Mouse (Mus musculus): ENCODE data around the gene Zcchc14.
"Not testable (repeated sequence)": the region's sequence is repeated elsewhere in the genome, so short reads cannot be mapped to it uniquely, and the experiment has no call there.

The Zcchc14 gene

DNA sequence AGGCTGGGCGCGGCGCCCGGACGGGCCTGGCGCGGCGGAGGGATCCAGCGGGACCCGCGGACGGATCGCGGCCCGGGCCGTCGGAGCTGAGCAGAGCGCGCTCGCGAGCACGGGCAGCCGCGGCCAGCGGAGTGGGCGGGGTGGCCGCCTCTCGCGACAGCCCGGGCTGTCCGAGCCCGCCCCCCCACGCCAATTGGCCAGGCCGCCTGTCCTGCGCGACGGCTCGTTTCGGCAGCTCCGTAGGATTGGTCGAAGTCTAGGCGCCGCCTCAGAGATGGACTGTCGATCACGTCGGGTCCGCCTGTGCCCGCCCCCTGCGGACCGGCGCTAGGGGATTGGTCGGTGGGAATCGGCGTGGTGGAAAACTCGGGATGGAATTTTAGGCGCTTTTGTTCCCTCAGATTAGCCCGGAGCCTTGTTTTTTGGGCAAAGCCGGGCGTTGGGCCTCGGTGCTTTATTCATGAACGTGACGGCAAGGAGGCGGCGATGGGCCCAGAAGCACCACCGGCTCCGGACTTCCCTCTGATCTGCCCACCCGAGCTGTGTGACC lies at the start of gene Zcchc14:
Gene Zcchc14, minus strand, starts transcription at position 128 of the 550 bp plus-strand sequence.
- DNase-seq (ENCODE audit: low spot score): peak; percentile 97

DNA sequence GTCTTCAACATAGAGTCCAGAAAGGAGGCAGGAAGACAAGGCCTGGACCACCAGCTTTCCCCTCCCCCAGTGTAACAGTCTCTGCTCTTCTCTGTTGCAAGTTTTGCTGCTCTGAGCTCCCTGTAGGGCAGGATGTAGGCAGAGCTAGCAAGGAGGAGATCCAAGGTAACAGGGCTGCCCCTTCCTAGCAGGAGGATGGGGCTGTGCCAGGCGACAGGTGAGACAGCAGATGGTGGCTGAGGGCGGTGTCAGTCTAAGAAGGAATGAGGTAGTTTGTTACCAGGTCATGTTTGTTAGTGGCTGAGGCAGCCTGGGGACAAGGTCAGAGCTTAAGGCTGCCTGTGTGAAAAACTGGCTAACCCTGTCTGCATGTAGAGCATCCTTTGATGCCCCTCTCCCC lies 47.2 kb upstream of the Zcchc14 start:
- DNase-seq (ENCODE audit: low spot score): no peak

DNA sequence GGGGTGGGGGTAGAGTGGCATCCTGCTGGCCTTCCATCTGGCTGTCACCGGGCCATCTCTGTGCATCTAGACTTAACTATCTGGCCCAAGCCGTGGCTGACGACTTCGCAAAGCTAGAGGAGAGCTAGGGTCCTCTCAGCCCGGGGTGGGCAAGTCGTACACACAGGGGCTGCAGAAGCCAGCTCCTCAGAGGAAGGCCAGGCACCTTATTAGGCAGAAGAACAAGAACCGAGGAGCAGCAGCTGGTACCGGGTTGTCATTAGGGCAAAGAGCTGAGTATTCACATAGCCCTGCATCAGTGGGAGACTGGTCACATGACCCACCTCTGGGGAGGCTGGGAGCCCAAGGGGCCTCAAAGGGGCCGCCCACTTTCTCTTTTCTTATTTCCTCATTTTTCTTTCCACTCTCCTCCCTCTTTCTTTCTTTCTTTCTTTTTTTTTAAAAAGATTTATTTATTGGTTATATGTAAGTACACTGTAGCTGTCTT lies 46.0 kb upstream of the Zcchc14 start:
- DNase-seq (ENCODE audit: low spot score): no peak

DNA sequence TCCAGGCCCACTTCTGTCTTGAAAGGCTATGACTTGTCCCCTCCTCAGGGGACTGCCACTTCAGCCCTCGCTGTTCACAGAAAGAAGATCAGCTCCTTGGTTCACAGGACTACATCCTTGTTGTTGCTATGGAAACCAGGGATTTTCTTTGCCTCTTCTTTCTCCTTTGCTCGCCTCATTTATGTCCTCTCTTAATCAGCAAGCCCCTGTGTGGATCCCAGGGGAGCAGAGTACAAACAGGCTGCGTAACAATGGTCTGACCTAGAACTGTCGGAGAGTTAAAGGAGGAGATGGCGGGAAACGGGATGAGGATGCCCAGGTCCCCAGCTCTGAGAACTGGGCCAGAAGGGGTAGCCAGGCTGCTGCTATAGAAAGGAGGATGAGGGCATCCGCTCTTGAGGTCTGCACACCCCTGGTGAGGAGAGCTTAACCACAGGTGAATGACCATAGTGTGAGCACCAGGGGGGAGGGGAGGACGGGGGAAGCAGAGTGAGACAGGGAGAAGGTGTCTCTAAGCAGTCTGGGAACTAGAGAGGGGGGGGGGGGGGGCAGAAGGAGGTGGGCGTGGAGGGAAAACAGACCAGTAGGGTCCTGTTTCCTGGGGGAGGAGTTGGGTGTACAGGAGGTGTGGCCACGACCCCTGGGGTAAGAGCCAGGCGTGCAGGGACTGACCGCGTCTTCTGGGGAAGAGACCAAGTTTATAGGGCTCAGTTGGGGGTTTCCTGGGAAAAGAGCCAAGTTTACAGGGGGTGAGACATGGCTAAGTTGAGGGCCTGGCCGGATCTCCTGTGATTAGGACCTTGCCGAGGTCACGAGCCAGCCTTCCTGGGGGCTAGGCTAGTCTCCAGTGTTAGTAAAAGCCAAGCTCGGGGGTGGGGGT lies 45.3 kb upstream of the Zcchc14 start:
- DNase-seq (ENCODE audit: low spot score): peak; percentile 15

DNA sequence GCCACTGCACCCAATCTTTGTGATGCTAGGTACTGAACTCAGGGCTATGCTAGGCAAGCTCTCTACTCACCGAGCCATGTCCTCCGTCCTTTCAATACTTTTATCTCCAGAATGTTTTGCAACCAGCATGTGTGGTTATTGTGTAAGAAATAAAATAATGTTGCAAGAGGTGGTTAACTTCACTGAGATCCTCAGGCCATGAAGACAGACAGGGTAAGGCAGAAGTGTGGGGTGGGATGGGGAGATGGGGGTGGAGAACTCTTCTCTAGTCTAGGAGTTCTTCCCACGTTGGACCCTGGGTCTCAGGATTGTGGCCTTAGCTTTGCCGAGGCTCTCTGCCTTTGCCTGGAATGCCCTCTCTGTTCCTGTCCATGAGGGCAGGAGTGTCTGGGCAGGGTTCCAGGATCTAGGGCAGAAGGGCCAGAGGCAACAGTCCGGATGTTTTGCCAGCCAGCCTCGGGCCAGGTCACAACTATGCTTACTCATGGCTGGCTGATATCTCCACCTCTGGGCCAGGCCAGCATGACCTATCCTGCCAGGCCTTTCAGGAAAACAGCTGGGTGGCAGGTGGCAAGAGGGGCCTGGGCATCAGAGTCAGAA lies 43.0 kb upstream of the Zcchc14 start:
- no peak for DNase-seq (ENCODE audit: low spot score)

DNA sequence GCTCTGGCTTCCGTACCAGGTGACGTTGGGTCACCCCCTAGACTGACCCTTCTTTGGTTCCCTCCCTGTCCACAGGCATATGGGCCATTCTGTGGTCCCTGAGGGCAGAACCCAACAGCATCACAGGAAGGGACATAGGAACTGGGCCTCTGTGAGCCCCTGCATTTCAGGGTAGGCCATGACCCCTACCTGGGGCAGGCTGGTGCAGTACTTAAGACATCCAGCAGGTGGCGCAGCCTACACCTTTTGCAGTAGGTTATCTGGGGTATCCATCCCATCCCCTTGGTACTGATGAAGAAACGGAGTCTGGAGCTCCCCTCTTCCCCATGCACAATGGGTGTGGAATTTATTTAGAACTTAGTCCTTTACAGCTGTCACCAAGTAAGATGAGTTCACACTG lies 41.8 kb upstream of the Zcchc14 start:
- DNase-seq (ENCODE audit: low spot score): no peak

DNA sequence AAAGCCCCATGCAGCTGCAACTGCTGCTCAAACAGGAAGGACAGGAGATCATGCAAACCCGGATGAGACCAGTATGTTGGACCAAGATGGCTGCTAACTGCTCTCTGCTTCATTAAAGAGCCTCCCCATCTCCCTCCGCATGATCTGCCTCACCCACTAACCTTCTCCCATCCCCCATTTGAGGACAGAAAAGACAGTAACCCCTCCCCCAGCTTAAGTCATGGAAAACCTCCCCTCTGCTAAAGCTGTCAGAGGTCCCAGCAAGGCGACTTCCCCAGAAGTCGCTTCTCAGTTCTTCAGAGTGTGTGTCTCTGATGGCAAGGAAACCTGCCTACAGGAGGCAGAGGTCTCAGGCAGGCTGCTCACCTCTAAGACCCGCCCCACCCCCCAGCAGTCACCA lies 35.8 kb upstream of the Zcchc14 start:
- no peak for DNase-seq (ENCODE audit: low spot score)

DNA sequence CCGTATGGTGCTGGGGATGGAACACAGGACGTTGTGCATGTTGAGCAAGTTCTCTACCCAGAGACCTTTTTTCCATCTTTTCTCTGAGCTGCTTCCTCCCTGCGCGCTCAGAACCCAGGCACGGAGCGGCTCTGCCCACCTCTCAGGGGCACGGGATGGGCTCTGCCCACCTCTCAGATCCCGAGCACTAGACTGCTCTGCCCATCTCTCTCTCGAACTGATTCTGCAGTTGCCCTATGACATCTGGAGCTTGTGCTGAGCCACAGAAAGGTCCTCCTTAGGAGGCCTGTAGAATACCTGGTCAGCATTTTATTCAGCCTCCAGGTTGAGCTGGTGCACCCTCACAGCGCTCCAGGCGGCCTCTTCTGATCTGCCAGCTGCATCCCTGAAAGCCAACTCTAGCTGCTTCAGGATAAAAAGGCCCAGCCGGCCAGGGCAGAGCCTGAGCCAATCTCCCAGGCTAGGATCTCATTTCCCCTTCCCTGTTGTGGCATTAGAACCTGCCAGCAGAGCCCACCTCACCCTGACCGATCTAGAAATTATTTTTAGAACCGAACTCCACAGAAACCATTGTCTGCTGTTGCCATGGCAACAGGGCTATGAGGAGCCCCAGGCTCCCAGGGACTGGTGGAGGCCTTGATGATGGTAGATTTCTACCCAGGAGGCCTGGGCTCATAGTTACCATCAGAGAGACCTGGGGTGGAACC lies 34.9 kb upstream of the Zcchc14 start:
- DNase-seq (ENCODE audit: low spot score): no peak

DNA sequence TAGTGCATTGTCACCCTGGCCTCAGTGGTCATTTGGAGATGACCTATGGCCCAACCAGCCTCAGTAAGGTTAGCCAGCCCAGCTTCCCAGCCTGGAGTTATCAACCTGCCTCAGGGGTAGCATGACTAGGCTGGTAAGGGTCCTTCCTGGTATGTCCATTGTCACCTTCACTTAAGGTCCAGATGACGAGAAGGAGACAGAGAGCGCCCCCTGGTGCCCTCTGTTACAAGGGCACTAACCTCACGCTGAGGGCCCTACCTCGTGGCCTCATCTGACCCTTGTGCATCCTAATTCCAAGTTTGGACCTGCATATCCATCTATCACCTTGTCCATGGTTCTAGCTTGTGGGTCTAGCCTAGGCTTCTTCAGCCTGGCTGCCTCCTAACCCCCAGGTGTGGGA lies 32.7 kb upstream of the Zcchc14 start:
- DNase-seq (ENCODE audit: low spot score): peak; percentile 15

DNA sequence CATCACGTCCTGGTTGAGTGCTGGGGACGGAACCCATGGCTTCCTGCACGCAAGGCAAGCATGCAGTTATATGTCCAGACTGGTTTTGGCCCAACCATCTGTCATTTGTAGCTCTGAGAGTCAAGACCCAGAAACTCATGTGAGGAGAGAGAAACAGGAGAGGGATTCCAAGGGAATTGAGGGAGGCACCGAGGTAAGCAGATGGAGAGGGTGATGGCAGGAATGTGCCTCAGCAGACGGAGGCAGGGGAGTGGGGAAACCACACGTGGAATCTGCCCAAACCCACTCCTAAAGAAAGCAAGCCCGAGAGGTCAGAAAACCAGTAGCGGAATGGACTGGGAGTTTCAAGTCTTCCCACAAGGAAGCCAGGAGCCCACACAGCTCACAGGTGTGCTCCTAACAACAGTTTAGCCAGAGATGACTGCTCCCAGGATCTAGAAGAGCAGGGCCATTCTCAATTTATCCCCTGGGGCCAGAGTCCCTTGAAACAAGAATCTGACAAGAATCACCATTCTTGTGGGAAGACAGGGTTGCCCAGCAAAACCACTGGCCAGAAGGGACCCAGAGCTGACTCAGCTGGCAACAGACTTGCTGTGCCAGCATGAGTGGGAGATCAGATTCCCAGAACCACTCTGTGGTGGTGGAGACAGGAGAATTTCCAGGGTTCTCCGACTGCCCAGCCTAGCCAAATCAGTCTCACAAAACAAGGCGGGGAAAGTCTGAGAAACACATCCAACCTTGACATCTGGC lies 30.6 kb upstream of the Zcchc14 start:
- no peak for DNase-seq (ENCODE audit: low spot score)

DNA sequence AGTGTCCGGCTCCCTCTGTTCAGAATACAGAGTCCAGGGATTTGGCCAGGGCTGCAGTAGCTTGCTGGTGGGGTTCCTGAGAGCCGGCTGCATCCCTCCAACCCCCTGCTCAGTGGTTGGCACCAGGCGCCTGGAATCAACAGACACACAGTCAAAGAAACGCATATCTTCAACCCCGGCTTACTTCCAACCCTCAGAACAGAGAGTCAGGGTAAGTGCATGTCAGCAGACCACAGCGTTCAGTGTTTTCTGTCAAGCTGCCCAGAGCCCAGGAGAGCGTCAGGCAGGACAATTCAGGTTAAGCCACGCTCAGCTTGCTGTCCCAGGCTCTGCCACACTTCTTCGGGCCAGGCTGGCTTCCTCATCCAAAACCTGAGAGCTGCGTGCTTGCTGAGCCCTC lies 28.8 kb upstream of the Zcchc14 start:
- DNase-seq (ENCODE audit: low spot score): no peak

DNA sequence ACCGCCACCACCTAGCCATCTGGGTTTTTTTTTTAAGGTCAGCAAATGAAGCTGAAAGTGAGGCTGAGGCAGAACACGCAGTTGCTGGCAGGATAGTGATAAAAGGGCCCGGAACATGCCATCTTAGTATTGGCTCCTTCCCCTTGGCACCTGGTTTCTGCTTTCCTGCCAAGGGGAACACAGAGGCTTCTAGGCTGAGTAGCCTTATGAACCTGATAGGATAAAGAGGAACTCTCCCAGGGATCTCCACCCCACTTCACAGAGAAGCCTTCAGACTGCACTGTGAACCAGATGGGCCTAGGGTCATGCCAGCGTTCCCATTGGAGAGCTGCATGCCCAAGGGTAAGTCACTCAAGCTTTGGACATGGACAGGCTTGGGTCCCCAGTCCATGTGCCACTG lies 28.2 kb upstream of the Zcchc14 start:
- DNase-seq (ENCODE audit: low spot score): no peak

DNA sequence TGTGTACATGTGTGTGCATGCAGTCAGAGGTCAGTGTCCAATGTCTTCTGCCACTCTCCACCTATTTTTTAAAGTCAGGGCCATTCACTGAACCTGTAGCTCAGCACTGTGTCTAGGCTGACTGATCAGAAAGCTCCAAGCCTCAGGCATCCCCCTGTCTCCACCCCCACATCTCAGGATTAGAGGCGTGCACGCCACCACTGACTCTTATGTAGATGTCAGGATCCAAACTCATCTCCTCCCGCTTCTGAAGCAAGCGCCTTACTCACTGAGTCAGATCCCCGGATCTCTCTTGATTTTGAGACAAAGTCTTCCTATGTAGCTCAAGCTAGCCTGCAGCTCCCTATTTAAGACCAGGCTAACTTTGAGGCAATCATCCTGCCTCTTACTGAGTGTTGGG lies 26.0 kb upstream of the Zcchc14 start:
- DNase-seq (ENCODE audit: low spot score): no peak

DNA sequence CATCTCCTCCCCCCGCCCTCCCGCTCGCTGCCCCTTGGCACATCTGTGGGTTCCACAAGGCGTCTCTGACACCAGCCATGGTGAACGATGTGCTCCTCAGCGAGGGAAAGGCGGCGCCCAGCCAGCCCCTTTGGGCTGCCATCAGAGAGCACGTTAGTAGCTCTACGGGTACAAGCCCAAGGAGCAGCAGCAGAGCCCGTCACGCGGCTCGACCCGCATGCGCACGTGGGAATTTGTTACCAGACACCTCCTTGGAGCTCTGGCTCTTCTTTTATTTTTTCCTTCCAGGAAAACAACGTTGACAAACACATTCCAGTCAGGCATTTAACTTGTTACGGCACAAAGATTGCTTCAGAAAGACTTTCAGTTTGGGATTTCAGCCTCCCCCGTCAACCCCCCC lies 23.0 kb upstream of the Zcchc14 start:
- no peak for DNase-seq (ENCODE audit: low spot score)

DNA sequence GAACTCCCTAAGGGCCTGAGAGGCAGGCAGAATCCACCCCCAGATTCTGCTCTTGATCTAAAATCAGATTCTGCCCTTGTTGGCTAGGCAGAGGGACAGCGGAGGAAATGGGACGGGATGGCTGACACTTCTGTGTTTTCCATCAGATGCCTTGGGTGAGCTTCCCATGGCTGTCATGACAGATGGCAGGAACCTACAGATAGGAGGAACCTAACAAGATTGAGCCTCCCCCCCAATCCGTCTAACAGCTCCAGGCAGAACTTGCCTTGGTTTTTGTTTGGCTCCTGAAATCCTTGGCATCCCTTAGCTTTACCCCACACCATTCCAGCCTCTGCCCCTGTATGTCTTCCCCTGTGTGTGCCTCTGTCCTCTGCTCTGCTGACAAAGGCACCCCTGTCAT lies 22.5 kb upstream of the Zcchc14 start:
- DNase-seq (ENCODE audit: low spot score): no peak

DNA sequence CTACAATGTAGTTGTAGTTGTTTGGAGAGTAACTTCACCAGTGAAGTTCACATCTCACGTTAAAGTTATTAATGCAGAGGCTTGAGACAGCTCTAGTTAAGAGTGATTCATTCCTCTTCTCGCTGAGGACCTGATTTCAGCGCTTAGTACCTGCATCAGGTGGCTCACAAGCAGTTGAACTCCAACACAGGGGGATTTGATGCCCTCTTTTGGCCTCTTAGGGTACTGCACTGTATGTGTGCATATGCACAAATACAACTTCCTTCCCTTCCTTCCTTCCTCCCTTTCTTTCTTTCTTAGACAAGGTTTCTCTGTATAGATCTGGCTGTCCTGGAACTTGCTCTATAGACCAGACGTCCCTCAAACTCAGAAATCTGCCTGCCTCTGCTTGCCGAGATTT lies 21.8 kb upstream of the Zcchc14 start:
- DNase-seq (ENCODE audit: low spot score): no peak

DNA sequence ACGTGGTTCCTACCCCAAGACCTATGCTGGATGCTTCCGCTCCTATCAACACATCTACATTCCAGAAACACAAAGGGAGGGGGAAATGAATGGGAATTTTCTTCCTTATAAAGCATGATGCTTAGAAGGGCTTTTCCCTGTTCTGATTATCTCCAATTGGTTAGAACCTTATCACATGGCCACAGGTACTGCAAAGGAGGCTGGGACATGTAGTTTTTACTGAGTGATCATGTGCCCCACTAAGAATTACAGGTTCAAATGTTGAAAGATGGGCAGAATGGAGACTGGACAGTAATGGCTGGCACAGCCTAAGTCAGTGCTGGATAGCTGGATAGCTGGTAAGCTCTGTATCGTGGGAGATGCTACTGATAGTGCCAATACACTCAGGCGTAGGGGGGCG lies 21.2 kb upstream of the Zcchc14 start:
- DNase-seq (ENCODE audit: low spot score): no peak

DNA sequence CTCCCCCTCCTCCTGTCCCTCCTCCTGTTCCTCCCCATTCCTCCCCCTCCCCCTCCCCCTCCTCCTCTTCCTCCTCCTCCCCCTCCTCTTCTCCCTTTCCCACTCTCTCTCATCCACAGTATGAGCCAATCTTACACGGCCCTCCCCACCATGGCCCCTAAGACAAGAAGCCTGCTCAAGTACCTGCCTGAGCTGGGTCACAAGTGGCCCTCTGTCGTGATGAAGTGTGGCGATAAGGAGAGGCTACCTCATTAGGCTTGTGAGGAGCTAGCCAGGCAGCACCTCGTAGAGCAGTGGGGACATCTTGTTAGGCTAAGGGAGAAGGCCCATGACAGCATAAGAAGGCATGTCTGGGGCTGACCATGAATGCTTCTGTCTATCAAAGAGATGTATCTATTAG lies 20.5 kb upstream of the Zcchc14 start:
- DNase-seq (ENCODE audit: low spot score): no peak

DNA sequence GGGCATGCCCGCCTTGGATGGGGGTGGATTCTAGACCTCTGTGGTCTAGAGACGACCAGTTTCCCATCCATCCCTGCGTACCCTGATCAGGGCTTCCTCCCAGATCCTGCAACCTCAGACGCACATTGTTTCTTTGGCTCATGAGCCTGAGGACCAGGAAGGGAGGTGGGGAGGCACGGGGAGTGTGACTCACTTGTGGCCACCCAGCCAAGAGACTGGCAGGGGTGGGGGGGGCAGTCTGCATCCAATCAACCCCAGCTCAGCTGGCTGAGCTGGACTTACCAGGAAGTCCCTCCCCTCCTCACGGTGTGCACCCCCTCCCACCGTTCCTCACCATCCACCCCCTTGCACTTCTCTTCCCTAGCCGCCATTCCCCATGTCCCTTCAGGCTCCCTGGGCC lies 16.5 kb upstream of the Zcchc14 start:
- no peak for DNase-seq (ENCODE audit: low spot score)

DNA sequence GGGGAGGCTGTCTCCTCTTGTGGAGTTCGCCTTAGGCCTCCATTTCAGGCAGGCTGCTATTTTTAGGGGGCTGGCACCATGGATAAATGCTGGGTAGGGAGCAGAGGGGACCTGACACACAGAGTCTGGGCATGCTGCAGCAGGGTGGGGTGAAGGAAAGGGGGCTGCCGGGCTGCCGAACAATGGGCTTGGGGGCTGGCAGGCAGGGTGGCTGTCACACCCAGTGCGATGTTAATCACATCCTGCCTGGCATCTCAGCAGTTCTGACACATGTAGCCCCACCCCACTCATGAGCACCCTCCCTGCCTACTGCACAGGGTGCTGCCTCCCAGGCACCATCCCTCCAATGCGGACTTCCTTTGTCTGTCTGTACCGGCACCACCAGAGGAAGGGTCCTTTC lies 15.9 kb upstream of the Zcchc14 start:
- no peak for DNase-seq (ENCODE audit: low spot score)

DNA sequence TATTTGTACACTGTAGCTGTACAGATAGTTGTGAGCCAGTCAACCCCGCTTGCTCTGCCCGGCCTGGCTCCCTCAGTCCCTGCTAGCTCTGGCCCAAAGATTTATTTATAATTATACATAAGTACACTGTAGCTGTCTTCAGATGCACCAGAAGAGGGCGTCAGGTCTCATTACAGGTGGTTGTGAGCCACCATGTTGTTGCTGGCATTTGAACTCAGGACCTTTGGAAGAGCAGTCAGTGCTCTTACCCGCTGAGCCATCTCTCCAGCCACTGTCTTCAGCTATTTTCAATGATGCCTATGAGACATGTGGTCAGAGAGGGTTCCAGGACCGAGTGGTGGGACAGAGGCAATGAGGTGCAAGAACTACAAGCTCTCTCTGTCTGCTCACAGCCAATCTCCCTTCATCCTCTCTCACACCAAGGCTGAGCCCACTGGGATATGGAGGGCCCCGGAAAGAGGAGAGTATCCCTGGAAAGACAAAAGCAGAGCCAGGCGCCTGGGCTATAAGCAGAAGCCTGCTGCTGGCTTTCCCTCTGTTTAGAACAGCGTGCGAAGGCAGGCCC lies 15.3 kb upstream of the Zcchc14 start:
- not testable (repeated sequence) for DNase-seq (ENCODE audit: low spot score)

DNA sequence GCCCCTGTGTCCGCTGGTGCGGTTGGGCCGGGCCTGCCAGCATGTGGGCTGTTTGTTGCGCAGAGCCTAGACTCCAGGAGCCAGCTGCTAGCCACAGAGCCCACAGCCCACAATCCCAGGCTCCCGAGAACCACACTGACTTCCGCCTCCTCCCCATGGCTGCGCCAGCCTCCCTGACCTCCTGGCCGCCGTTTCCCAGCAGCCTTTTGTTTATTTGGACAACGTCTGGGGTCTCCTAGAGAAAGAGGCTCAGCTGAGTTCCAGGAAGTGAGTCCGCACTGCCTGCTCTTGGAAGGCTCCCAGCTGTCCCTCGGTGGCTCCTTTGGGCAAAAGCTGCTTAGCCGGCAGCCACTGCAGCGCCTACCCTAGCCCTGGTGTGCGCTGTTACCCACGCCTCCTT lies 12.6 kb upstream of the Zcchc14 start:
- DNase-seq (ENCODE audit: low spot score): peak; percentile 90

Data from yolk sac, embryonic 10.5 days (tissue).